Mouse (Mus musculus): ENCODE results near the gene Pbdc1. TPM values are rescaled to one million over a fixed set of nuclear protein-coding genes. Genes with fewer than 3 reads are reported as not detected.
"Not testable (repeated sequence)": the region's sequence is repeated elsewhere in the genome, so short reads cannot be mapped to it uniquely, and the experiment has no call there.

Gene Pbdc1
- polyA plus RNA-seq (2015; fragmentation: Nextera tagmentation; extraction: Ambion mirVana), result 30.0 and 30.4 TPM in 2 replicates

GRCm38 (mm10) chrX:105079615-105080092 is at the start of gene Pbdc1:
Pbdc1 (plus strand) TSS chrX:105079756.
- Histone ChIP-seq H3K9ac (ENCODE audit: low read depth, low read length) (peak within 1 kb of the TSS; percentile 52), H3K27me3 (replicated peaks; ENCODE audit: control insufficient read depth, insufficient read depth, low read length) (no peaks in the 10 kb centered on the region), H3K36me3 (ENCODE audit: control insufficient read depth, insufficient read depth, low read length) (no peaks in the 10 kb centered on the region), H3K27ac (ENCODE audit: low read depth, low read length) (peak within 1 kb of the TSS; percentile 59; the same call in 1 of the 2 replicates), H3K4me2 (ENCODE audit: low read length) (peak within 1 kb of the TSS; percentile 74), H3K9me3 (ENCODE audit: control insufficient read depth, low read length) (no peaks in the 10 kb centered on the region), H3K4me3 (ENCODE audit: low read length) (peak within 1 kb of the TSS; percentile 59), H3K4me1 (ENCODE audit: control insufficient read depth, insufficient read depth, low read depth, low read length) (peaks cover 5% of the 10 kb centered on the region)
- WGBS, result 2% methylated on average over 35 of the region's 35 CpGs
- ATAC-seq, result peak; percentile 100

GRCm38 (mm10) chrX:105037666-105038065 is 41.9 kb upstream of the Pbdc1 start:
- Histone ChIP-seq H3K4me3 (ENCODE audit: low read length) (no peak overlapping the region), H3K9me3 (ENCODE audit: control insufficient read depth, low read length) (no peaks in the 10 kb centered on the region), H3K4me2 (ENCODE audit: low read length) (no peak overlapping the region), H3K27me3 (replicated peaks; ENCODE audit: control insufficient read depth, insufficient read depth, low read length) (no peaks in the 10 kb centered on the region), H3K36me3 (ENCODE audit: control insufficient read depth, insufficient read depth, low read length) (0 out of 2 replicates have a peak, but pooled peaks cover 2% of the 10 kb centered on the region), H3K27ac (ENCODE audit: low read depth, low read length) (no peak overlapping the region), H3K9ac (ENCODE audit: low read depth, low read length) (no peak overlapping the region), H3K4me1 (ENCODE audit: control insufficient read depth, insufficient read depth, low read depth, low read length) (no peaks in the 10 kb centered on the region)
- WGBS, result 86% methylated on average over 3 of the region's 3 CpGs
- ATAC-seq, result no peak

- H3K36me3 ChIP-seq (ENCODE audit: control insufficient read depth, insufficient read depth, low read length), result peaks cover 17% of the 10 kb centered on the region
- ATAC-seq, result no peak
- WGBS, result 96% methylated on average over 10 of the region's 10 CpGs
These were observed 15.3 kb upstream of the Pbdc1 start for GRCm38 (mm10) chrX:105064294-105064693.

GRCm38 (mm10) chrX:105064801-105065200 is 14.8 kb upstream of the Pbdc1 start:
- Histone ChIP-seq H3K4me2 (ENCODE audit: low read length) (no peak overlapping the region), H3K27me3 (replicated peaks; ENCODE audit: control insufficient read depth, insufficient read depth, low read length) (no peaks in the 10 kb centered on the region), H3K4me1 (ENCODE audit: control insufficient read depth, insufficient read depth, low read depth, low read length) (peaks cover 6% of the 10 kb centered on the region), H3K36me3 (ENCODE audit: control insufficient read depth, insufficient read depth, low read length) (peaks cover 14% of the 10 kb centered on the region), H3K27ac (ENCODE audit: low read depth, low read length) (no peak overlapping the region), H3K9me3 (ENCODE audit: control insufficient read depth, low read length) (no peaks in the 10 kb centered on the region), H3K4me3 (ENCODE audit: low read length) (no peak overlapping the region), H3K9ac (ENCODE audit: low read depth, low read length) (no peak overlapping the region)
- WGBS, result 86% methylated on average over 4 of the region's 4 CpGs
- ATAC-seq, result no peak

More at GRCm38 (mm10) chrX:105064294-105064693, 15.3 kb upstream of the Pbdc1 start:
- Histone ChIP-seq H3K9me3 (ENCODE audit: control insufficient read depth, low read length) (no peaks in the 10 kb centered on the region), H3K9ac (ENCODE audit: low read depth, low read length) (no peak overlapping the region), H3K27me3 (replicated peaks; ENCODE audit: control insufficient read depth, insufficient read depth, low read length) (no peaks in the 10 kb centered on the region), H3K4me1 (ENCODE audit: control insufficient read depth, insufficient read depth, low read depth, low read length) (peaks cover 5% of the 10 kb centered on the region), H3K27ac (ENCODE audit: low read depth, low read length) (no peak overlapping the region), H3K4me2 (ENCODE audit: low read length) (no peak overlapping the region), H3K4me3 (ENCODE audit: low read length) (no peak overlapping the region)

GRCm38 (mm10) chrX:105069671-105070503 is 9.7 kb upstream of the Pbdc1 start:
- H3K27ac ChIP-seq (ENCODE audit: low read depth, low read length), result peak overlapping the region; percentile 67
- WGBS, result under 1% methylated on average over 32 of the region's 32 CpGs
- peak overlapping the region; percentile 72 for H3K4me2 ChIP-seq (ENCODE audit: low read length)
- peaks cover 6% of the 10 kb centered on the region for H3K4me1 ChIP-seq (ENCODE audit: control insufficient read depth, insufficient read depth, low read depth, low read length)
- H3K9me3 ChIP-seq (ENCODE audit: control insufficient read depth, low read length), result no peaks in the 10 kb centered on the region
- no peaks in the 10 kb centered on the region for H3K27me3 ChIP-seq (replicated peaks; ENCODE audit: control insufficient read depth, insufficient read depth, low read length)
- H3K9ac ChIP-seq (ENCODE audit: low read depth, low read length), result peak overlapping the region; percentile 72
- peak overlapping the region; percentile 65 for H3K4me3 ChIP-seq (ENCODE audit: low read length)
- ATAC-seq, result peak; percentile 98
- H3K36me3 ChIP-seq (ENCODE audit: control insufficient read depth, insufficient read depth, low read length), result peaks cover 8% of the 10 kb centered on the region

GRCm38 (mm10) chrX:105079151-105079550 is 405 bp upstream of the Pbdc1 start:
- Histone ChIP-seq H3K9ac (ENCODE audit: low read depth, low read length) (peak overlapping the region; percentile 52; the same call in 1 of the 2 replicates), H3K9me3 (ENCODE audit: control insufficient read depth, low read length) (no peaks in the 10 kb centered on the region), H3K27ac (ENCODE audit: low read depth, low read length) (0 out of 2 replicates have a peak overlapping the region, but pooled peaks have one; percentile 17), H3K4me1 (ENCODE audit: control insufficient read depth, insufficient read depth, low read depth, low read length) (peaks cover 5% of the 10 kb centered on the region), H3K4me2 (ENCODE audit: low read length) (peak overlapping the region; percentile 74), H3K27me3 (replicated peaks; ENCODE audit: control insufficient read depth, insufficient read depth, low read length) (no peaks in the 10 kb centered on the region), H3K4me3 (ENCODE audit: low read length) (peak overlapping the region; percentile 59), H3K36me3 (ENCODE audit: control insufficient read depth, insufficient read depth, low read length) (no peaks in the 10 kb centered on the region)
- 12% methylated on average over 12 of the region's 12 CpGs for WGBS
- peak; percentile 75 for ATAC-seq

GRCm38 (mm10) chrX:105080096-105080495 is 540 bp downstream of the Pbdc1 start:
- ATAC-seq, result no peak
- Histone ChIP-seq H3K4me2 (ENCODE audit: low read length) (peak overlapping the region; percentile 69), H3K4me3 (ENCODE audit: low read length) (peak overlapping the region; percentile 59), H3K27me3 (replicated peaks; ENCODE audit: control insufficient read depth, insufficient read depth, low read length) (no peaks in the 10 kb centered on the region), H3K9ac (ENCODE audit: low read depth, low read length) (peak overlapping the region; percentile 50), H3K4me1 (ENCODE audit: control insufficient read depth, insufficient read depth, low read depth, low read length) (peaks cover 5% of the 10 kb centered on the region), H3K9me3 (ENCODE audit: control insufficient read depth, low read length) (no peaks in the 10 kb centered on the region), H3K36me3 (ENCODE audit: control insufficient read depth, insufficient read depth, low read length) (no peaks in the 10 kb centered on the region), H3K27ac (ENCODE audit: low read depth, low read length) (no peak overlapping the region)
- 9% methylated on average over 8 of the region's 8 CpGs for WGBS

- H3K36me3 ChIP-seq (ENCODE audit: control insufficient read depth, insufficient read depth, low read length); H3K4me3 ChIP-seq (ENCODE audit: low read length); ATAC-seq; H3K4me1 ChIP-seq (ENCODE audit: control insufficient read depth, insufficient read depth, low read depth, low read length); H3K9me3 ChIP-seq (ENCODE audit: control insufficient read depth, low read length); H3K27me3 ChIP-seq (replicated peaks; ENCODE audit: control insufficient read depth, insufficient read depth, low read length); H3K27ac ChIP-seq (ENCODE audit: low read depth, low read length); H3K9ac ChIP-seq (ENCODE audit: low read depth, low read length); H3K4me2 ChIP-seq (ENCODE audit: low read length): not testable (repeated sequence)
- 94% methylated on average over 7 of the region's 7 CpGs for WGBS
These were observed 3.5 kb downstream of the Pbdc1 start for GRCm38 (mm10) chrX:105083013-105083412.

- 39% methylated on average over 5 of the region's 5 CpGs for WGBS
- H3K36me3 ChIP-seq (ENCODE audit: control insufficient read depth, insufficient read depth, low read length), result no peaks in the 10 kb centered on the region
- no peak overlapping the region for H3K4me3 ChIP-seq (ENCODE audit: low read length)
- no peaks in the 10 kb centered on the region for H3K9me3 ChIP-seq (ENCODE audit: control insufficient read depth, low read length)
- H3K9ac ChIP-seq (ENCODE audit: low read depth, low read length), result no peak overlapping the region
- H3K4me2 ChIP-seq (ENCODE audit: low read length), result no peak overlapping the region
- H3K27me3 ChIP-seq (replicated peaks; ENCODE audit: control insufficient read depth, insufficient read depth, low read length), result no peaks in the 10 kb centered on the region; the same call in 1 of the 2 replicates
- no peak overlapping the region for H3K27ac ChIP-seq (ENCODE audit: low read depth, low read length)
- ATAC-seq, result peak; percentile 52; the same call in 1 of the 2 replicates
- H3K4me1 ChIP-seq (ENCODE audit: control insufficient read depth, insufficient read depth, low read depth, low read length), result no peaks in the 10 kb centered on the region
These were observed 24.6 kb downstream of the Pbdc1 start for GRCm38 (mm10) chrX:105104175-105104574.
